Mouse (Mus musculus) CH12.LX (cell line): Measurements from ENCODE around the gene Tnfaip8l1.

Experiments used
- CTCF ChIP-seq, 2 experiments: IDR thresholded peaks in 1 of 2; conservative IDR thresholded peaks in 1 of 2; 2 replicates each; pipeline ENCODE4 v1.5.1; 2011 to 2012; ENCODE audit warnings: low read depth in 2 of 2, low read length in 2 of 2, improper control_type of control experiment in 1 of 2, inconsistent platforms in 1 of 2, mild to moderate bottlenecking in 1 of 2, moderate library complexity in 1 of 2
- MAX ChIP-seq: IDR thresholded peaks from 2 replicates; pipeline ENCODE4 v1.6.1; 2011; ENCODE audit warnings: low read length, improper control_type of control experiment
- MEF2A ChIP-seq: IDR thresholded peaks from 2 replicates; pipeline ENCODE4 v1.6.1; 2014; ENCODE audit warnings: low read depth, mild to moderate bottlenecking, inconsistent platforms, low read length, improper control_type of control experiment, borderline replicate concordance
- POLR2A ChIP-seq: IDR thresholded peaks from 2 replicates; pipeline ENCODE4 v1.6.1; 2011; ENCODE audit warnings: low read depth, mild to moderate bottlenecking, improper control_type of control experiment, low read length
- POLR2AphosphoS2 ChIP-seq: IDR thresholded peaks from 2 replicates; pipeline ENCODE4 v1.6.1; 2011; ENCODE audit warnings: low read depth, low read length, improper control_type of control experiment
- RCOR1 ChIP-seq: conservative IDR thresholded peaks from 2 replicates; pipeline ENCODE4 v1.6.1; 2012; ENCODE audit warnings: low read depth, mild to moderate bottlenecking, inconsistent platforms, low read length, improper control_type of control experiment
- USF1 ChIP-seq: IDR thresholded peaks from 2 replicates; pipeline ENCODE4 v1.6.1; 2014; ENCODE audit warnings: low read depth, mild to moderate bottlenecking, inconsistent platforms, low read length, improper control_type of control experiment

DNA sequence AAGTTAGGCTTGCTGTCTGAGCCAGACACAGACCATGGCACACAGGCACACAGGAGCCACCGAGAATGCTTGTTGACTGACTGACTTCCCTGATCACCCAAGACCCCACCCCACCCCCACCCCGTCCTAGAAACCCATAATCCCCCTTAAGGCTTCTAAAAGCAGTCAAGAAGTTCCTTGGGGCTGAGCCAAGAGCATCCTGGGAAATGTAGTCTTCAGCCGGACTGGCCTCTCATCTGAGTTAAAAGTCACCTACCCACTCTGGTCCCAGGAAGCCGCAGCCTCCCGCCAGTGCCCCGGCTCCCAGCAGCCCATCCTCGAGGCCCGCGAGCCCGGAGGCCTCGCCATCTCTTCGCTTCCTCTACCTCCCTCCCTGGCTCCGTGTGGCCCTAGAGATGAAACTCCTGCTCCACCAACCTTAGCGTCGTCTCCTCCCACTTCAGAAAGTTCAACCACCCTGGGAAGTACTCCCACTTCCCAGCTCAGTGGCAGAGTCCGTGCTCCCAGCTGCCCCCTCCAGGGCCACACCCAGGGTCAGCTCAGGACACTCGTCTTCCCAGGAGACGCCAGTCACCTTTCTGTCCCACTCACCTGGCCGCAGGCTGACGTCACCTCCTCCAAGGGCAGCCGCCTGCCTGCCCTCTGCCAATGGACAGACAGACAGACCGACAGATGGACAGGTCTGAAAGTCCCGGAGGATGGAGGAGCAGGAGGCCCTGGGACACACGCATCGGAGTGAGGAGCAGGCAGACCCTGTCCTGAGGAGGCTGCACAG lies 24.3 kb upstream of the Tnfaip8l1 start:
- TF ChIP-seq POLR2AphosphoS2, result no peak
- no peak for TF ChIP-seq USF1
- TF ChIP-seq CTCF (conservative IDR thresholded peaks at IDR 0.05 in 1 of 2, IDR thresholded peaks at IDR 0.05 in 1 of 2; ENCODE audit: low read depth in 2 of 2, low read length in 2 of 2), result no peak
- no peak for TF ChIP-seq RCOR1
- no peak for TF ChIP-seq POLR2A
- TF ChIP-seq MEF2A, result no peak
- TF ChIP-seq MAX, result no peak
